Mouse (Mus musculus): ENCODE measurements around the gene Piezo1. TPM values are rescaled to one million over a fixed set of nuclear protein-coding genes. Genes with fewer than 3 reads are reported as not detected.

Gene Piezo1
- total RNA-seq, 2 experiments from 2014 or later, result 3.1 to 4.4 TPM

- no peak for DNase-seq
Measured at GRCm38 (mm10) chr8:122569996-122570395, 18.9 kb upstream of the Piezo1 start.

GRCm38 (mm10) chr8:122569329-122569728 is 18.2 kb upstream of the Piezo1 start:
- no peak for DNase-seq

GRCm38 (mm10) chr8:122568881-122569309 is 17.8 kb upstream of the Piezo1 start:
- DNase-seq, result no peak

GRCm38 (mm10) chr8:122568109-122568504 is 17.0 kb upstream of the Piezo1 start:
- DNase-seq, result no peak

GRCm38 (mm10) chr8:122567361-122568108 is 16.4 kb upstream of the Piezo1 start, which contains the start of gene Cdt1:
TSS of gene Cdt1 (plus strand) at chr8:122568015.
- peak; percentile 93 to 95 for DNase-seq

GRCm38 (mm10) chr8:122566766-122567165 is 15.6 kb upstream of the Piezo1 start:
- no peak for DNase-seq

- DNase-seq, result no peak
Measured at GRCm38 (mm10) chr8:122564363-122565352, 13.5 kb upstream of the Piezo1 start.

- no peak for DNase-seq
Measured at GRCm38 (mm10) chr8:122561199-122561598, 10.1 kb upstream of the Piezo1 start.

- no peak for DNase-seq
Measured at GRCm38 (mm10) chr8:122558671-122559349, 7.7 kb upstream of the Piezo1 start.

GRCm38 (mm10) chr8:122557248-122558038 is 6.3 kb upstream of the Piezo1 start:
- no peak for DNase-seq

GRCm38 (mm10) chr8:122556030-122557009 is 5.2 kb upstream of the Piezo1 start:
- DNase-seq, result no peak

GRCm38 (mm10) chr8:122554786-122555185 is 3.7 kb upstream of the Piezo1 start:
- no peak for DNase-seq

GRCm38 (mm10) chr8:122550995-122551264 is 199 bp downstream of the Piezo1 start:
- DNase-seq, result no peak

- no peak for DNase-seq
Measured at GRCm38 (mm10) chr8:122550234-122550994, 715 bp downstream of the Piezo1 start.

- no peak for DNase-seq
Measured at GRCm38 (mm10) chr8:122548891-122549439, 2.2 kb downstream of the Piezo1 start.

GRCm38 (mm10) chr8:122548331-122548730 is 2.8 kb downstream of the Piezo1 start:
- no peak for DNase-seq

GRCm38 (mm10) chr8:122547815-122548214 is 3.3 kb downstream of the Piezo1 start:
- DNase-seq, result no peak

GRCm38 (mm10) chr8:122546811-122547453 is 4.2 kb downstream of the Piezo1 start:
- DNase-seq, result no peak

Data from layer of hippocampus, postnatal 36 days (tissue).